8 mouse cellular contexts compared by ENCODE assay signal in the genomic region with DNA sequence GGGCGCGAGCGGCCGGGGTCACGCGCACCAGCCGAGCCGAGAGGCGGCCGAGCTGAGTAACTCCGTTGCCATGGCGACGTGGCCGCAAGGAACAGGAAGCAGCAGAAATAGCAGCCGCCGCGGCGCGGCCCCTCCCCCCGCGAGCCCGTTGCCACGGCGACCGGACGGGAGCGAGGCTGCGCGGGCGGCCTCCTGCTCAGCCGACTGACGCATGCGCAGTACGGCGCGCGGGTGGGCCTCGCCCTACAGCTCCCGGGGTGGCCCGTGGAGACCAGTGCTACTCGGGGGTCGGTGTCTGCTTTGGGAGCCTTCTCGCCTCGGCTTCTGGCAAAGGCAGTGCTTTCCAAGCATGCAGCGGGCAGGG.
DNase-seq lines count a peak whose midpoint lies in the region; ATAC-seq lines count a peak whose summit lies in the region.

No protein-coding gene starts in this region.

- peak overlapping the region; percentile 42 for H3K9ac ChIP-seq in hindbrain, embryonic 15.5 days

- H3K27ac ChIP-seq in hindbrain, embryonic 15.5 days (replicated peaks) = peak overlapping the region; percentile 99

- peak overlapping the region; percentile 57 for H3K4me2 ChIP-seq in hindbrain, embryonic 15.5 days

- peak; percentile 83 for ATAC-seq in hindbrain, embryonic 15.5 days (ENCODE audit: low FRiP score, low read depth)

- peak; percentile 99 for DNase-seq in T-cell, adult 2 months (ENCODE audit: low spot score)
- peak; percentile 100 for DNase-seq in cerebellum, postnatal 36 days
- peak; percentile 99 to 100 for DNase-seq in frontal cortex, postnatal 36 days (ENCODE audit: low spot score in 2 of 2)
- peak; percentile 99 for DNase-seq in left cerebral cortex, adult 11 months (ENCODE audit: low spot score)
- peak; percentile 99 to 100 for DNase-seq in lung, postnatal 4 days
- DNase-seq in retina, postnatal 7 days (ENCODE audit: low read depth, low spot score) = peak; percentile 96
- DNase-seq in urinary bladder, adult 2 months (ENCODE audit: low spot score) = peak; percentile 99

- H3K9me3 ChIP-seq in hindbrain, embryonic 15.5 days = no peaks in the 10 kb centered on the region

- peak overlapping the region; percentile 27 for H3K4me3 ChIP-seq in hindbrain, embryonic 15.5 days

- no peaks in the 10 kb centered on the region for H3K27me3 ChIP-seq in hindbrain, embryonic 15.5 days

- H3K4me1 ChIP-seq in hindbrain, embryonic 15.5 days (replicated peaks) = peaks cover 70% of the 10 kb centered on the region

- under 1% methylated on average over 45 of the region's 45 CpGs for WGBS in hindbrain, embryonic 15.5 days

- no peaks in the 10 kb centered on the region for H3K36me3 ChIP-seq in hindbrain, embryonic 15.5 days

Comparison
In these comparisons a context has a peak if more than half of its experiments do, and no peak if none do; other contexts are left out.
1. Peak in every context shown above with its lines: DNase-seq, ATAC-seq, H3K4me3 ChIP-seq and H3K27ac ChIP-seq.